Mouse (Mus musculus) cerebellum, postnatal 10 days (tissue): Measurements from ENCODE around the gene Gm9376.
A peak's percentile ranks its signal among the peaks of the same experiment; 100 is the strongest.

Experiments
- DNase-seq, 2 experiments: peaks; one replicate each; pipeline ENCODE4 v3.0.0; 2021; ENCODE audit warnings: mixed read lengths in 2 of 2

The Gm9376 gene

DNA sequence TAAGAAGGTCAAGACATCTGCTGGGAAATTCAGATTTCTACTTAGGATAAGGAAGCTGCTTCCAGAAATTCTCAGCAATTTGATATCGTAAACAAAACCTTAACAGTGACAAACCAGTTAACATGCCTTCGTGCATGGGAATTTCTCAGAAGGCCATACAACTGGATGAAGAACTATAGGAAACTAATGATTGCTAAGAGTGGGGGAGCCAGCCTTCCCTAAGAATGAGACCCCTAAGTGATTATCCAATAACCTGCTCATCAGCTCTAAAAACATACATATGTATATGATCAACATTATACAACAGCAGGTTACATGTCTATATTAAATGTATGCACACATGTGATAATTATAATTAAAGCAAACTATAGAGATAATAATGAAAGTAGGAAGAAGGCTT is at the start of gene Gm9376:
Gene Gm9376 (plus strand): TSS at position 301 of the 400 bp plus-strand sequence.
- no peak for DNase-seq

DNA sequence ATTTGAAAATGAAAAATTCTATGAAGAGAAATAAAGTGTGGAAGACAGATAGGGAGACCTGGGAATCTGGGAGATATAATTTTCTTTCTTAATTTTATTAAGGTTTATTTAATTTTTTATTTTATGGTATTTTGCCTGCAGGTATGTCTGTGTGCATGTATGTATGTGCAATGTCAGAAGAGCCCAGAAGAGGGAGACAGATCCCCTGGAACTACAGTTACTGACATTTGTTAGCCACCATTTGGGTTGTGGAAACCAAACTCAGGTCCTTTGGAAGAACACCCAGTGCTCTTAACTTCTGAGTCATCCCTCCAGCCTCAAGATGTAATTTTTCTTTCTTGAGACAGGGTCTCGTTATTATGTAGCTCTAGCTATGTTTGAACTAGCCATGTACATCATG is 45.9 kb upstream of the Gm9376 start:
- no peak for DNase-seq

DNA sequence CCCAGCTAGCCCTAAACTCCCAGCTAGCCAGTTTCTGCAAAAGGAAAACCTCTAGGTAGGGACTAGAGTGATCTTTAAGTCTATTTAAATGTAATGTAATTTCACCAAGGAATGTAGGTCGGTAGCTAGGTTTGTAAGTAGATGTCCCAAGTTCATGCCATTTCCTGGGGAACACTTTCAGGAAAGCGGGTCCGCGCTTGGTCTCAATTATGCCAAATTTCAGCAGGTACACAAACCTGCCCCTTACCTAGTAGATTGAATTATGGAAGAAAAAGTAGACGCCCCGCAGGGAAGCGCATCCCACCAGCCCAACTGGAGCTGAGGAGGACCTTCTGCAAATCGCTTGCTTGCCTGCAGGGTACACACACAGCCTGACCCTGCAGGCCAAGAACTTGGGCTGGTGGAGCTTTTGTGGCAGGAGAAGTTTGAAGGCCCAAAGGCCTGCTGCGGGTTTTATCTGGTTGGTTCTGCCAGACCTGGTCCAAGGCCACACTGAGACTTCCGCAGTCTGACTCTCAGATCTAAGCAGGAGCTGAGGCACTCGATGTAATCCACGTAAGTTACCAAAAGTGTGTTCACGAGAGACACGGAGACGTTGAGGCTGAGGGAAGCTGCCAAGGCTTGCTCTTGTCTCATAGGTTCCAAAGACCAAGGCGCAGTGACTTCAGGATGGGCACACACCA is 41.6 kb upstream of the Gm9376 start:
- DNase-seq = peak in 1 of 2 experiments; percentile 4

DNA sequence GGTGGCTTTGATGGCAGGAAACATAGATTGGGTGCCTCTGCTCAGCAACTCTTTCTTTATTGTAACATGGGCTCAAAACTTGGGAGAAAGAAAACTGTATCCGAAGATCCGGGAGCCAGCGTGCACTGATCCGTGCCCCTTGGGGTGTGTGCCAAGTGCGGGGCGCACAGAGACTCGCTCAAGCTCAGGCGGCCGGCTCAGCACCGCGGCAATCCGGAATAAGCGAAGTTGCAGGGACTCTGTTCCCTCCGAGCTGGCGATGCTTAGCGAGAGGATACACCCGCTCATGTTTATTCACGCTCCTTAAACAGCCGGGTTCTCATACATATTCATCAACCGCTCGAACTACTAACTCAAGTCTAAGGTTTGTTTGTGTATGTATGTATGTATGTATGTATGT is 40.8 kb upstream of the Gm9376 start:
- peak; percentile 37 to 57 for DNase-seq

DNA sequence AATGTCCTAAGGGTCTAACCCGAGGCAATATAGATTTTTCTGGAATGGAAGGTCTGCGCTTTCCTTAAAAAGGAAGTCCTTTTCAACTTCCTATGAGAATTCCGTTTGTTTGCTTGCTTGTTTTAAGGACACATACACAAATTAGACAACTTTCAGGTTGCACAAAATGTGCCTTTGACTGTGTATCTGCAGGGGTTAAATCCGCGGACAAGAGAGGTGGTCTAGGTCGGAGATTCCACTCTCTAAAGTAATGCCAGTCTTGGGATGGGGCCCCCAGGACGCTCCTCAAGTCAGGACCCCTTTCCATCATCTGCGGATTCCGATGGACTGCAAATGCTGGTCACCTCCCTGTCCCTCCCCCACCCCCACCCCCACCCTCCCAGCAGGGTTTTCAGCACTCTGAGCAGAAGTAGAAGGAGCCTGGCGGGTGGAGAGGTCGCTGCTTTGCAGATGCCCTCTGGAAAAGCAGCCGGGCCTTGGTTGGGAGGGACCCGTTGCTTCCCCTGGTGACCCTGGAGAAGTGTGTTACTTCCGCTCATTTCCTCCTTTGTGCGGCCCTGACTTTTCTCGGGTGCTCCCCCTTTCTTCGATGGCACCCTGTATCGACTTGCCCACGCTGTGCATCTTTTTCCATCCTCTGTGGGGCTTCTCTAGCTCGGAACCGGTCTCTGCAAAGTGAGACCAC is 40.1 kb upstream of the Gm9376 start:
- DNase-seq = peak in 1 of 2 experiments; percentile 11

DNA sequence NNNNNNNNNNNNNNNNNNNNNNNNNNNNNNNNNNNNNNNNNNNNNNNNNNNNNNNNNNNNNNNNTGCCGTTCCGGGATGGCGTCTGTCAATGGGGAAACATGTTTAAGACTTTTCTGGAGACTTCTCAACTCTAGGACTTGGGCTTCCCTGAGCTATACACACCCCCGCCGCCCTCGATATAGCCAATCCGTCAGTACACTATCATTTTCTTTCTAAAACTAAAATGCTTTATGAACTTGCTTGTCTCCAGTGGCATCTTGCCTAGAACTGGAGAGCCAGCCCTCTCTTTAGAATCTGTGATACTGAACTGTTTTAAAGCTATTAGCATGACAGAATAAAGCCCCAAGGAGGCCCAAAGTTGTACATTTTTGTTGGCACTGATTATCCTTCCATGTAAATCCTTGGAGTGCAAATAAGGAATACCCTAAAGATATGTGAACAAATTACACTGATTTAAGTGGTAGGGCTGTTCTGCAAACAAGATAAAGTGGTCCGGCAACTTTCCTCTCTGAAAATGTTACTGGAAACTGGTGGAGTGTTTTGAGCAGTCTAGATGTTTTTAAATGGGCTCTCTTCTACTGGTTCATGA is 34.3 kb upstream of the Gm9376 start:
- DNase-seq = peak in 1 of 2 experiments; percentile 35

DNA sequence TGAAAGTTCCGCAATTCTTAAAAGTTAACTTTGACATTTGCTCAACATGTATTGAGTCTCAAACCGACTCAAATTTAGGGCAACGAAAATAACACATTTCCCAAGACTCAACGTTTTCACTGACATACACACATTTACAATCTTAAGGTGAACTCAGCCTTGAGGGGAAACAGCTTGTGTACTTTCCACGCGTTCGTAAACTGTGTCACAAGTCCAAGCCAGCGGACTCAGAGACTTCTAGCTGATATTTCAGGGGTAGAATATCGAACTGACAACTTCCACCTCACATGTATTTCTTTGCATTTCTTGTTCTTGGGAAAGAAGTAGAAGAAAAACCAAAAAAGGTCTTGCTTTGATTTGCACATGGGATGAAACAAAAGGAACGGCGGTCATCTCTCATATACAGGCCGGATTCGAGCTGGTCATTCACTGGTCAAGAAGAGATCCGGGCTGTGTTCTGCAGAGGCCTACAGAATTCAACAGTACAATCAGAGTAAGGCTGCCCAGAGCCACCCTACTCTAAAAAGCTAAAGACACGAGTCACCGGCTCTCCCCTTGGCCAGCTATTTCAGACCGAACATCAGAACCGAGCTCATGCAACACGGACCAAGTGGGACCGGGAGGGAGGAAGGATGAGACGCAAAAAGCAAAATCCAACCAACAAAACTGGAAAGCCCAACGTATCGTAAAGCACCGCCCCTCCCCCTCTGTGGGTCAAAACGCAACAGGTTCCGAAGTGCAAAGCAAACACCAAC is 32.8 kb upstream of the Gm9376 start:
- DNase-seq = peak in 1 of 2 experiments; percentile 28

DNA sequence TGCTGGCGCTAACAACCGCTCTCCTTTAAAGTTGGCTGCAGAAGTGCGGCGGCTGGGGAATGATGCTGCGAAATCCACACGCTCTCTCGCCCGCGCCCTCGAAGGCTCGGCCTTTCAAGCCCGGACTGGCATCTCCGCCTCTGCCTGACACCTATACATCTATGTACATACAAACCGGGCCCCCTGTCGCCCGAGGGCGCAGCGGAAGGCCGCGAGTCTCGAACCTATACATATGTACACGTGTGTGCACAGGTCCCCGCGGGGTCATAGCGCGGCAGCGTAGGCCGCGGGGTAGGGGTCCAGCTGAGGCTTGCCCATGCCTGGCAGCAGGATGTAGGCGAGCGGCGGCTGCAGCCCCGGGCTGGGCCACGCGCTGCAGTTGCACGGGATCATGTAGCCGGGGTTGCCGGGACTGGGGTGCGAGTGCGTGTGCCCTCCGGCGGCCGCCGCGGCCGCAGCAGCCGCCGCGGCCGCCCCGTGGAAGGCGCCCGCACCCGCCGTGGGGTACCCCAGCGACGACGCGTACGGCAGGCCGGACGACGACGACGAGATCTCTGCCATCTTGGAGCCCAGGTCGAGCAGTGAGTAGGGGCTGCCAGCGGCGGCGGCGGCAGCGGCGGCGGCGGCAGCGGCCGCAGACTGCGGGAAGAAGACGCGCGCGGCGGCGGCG is 32.1 kb upstream of the Gm9376 start:
- peak; percentile 36 to 42 for DNase-seq

DNA sequence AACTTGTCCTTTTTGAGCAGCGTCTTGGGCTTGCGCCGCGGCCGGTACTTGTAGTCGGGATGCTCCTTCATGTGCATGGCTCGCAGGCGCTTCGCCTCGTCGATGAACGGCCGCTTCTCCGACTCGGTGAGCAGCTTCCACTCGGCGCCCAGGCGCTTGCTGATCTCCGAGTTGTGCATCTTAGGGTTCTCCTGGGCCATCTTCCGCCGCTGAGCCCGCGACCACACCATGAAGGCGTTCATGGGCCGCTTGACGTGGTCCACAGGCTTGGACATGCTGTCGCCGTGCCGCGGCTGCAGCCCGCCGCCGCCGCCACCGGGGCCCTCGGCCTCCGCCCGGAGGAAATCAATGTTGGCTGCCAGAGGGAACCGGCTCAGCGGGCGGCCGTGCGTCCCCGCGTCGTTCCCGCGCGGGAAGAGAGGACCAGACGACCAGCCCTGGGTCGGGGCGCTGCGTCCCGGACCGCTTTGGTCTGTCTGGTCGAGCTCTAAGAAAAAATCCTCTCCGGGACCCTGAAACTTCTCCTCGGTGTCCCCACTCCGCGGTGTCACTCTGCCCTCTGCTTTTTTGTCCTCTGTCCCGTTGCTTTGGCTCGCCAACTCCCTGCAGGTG is 31.3 kb upstream of the Gm9376 start:
- peak; percentile 38 to 57 for DNase-seq

DNA sequence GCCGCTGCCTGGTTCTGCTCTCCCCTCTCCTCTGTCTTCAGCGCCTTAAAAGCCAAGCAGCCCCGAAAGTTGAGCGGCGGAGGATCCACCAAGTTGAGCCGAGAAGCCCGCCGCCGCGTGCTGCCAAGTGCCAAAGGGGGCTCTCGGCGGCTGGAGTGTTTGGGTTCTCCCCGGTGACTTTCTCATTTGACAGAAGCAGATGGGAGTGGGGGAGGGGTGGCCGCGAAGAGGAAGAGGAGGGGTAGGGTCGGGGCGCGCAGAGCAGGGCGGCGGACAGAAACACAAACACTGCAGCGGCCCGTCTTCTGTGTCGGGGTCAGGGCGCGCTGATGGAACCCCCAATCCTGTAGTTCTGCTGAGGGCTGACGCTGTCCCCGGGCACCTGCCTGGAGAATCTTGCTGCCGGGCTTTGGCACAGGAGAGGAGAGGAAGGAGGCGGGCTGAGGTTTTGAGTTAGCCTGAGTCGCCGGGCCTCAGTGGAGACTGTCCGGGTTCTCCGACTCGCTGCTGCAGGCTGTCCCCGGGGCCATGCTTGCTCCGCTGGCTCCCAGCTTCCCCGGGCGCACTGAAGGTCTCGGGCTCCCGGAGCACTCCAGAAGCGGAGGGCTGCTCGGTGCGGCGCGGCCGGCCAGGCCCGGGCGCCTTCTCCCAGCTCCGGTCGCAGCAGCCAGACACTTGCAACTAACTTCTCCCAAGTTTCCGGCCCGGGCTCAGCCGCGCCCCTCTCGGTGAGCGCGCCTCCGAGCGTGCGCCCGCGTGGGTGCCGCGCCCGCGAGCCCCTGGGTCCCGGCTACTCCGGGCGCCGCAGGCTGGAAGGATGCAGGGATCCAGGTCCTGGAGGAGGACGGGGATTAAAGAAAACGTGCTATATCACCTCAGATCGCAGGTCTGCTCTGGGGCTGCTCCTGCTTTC is 30.5 kb upstream of the Gm9376 start:
- DNase-seq = peak; percentile 55 to 70

DNA sequence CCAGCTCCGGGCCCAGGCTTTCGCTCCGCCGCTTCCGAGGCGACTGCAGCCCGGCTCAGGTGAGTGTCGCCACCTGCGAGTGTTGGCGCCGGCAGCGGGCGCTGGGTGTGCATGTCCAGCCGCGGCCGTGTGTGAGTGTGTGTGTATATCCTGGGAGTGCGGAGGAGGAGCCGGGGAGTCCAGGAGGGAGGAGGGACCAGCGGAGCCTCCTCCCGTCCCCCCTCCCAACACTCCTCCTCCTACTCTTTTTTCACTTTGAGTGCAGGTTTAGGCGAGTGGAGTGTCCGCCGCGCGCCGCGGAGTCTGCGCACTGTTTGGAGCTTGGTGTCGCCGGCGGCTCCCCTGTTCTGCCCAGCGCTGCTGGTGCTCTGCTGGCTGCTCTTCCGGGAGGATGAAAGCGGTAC is 29.9 kb upstream of the Gm9376 start, which contains the start of gene Sox21:
Gene Sox21 (minus strand): TSS at position 145 of the 404 bp plus-strand sequence.
- peak; percentile 47 to 53 for DNase-seq

DNA sequence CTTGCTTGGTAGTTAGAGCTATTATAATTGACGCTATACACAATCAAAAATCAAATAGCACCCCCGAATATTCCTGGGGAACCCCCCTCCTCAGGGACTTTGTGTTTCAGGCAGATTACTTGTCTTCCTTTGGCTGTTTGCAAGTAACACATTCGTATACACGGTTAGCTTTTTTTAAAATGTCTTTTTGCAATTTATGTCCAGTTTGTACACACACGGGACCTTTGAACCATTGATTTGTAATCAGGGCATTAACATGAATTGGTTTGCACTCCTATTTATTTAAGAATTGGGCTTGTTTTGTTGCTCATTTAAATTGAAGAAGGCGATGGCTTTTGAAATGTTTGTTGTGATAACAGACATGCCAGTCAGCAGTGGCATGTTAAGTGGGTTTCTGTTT is 29.0 kb upstream of the Gm9376 start:
- peak in 1 of 2 experiments; percentile 12 for DNase-seq

DNA sequence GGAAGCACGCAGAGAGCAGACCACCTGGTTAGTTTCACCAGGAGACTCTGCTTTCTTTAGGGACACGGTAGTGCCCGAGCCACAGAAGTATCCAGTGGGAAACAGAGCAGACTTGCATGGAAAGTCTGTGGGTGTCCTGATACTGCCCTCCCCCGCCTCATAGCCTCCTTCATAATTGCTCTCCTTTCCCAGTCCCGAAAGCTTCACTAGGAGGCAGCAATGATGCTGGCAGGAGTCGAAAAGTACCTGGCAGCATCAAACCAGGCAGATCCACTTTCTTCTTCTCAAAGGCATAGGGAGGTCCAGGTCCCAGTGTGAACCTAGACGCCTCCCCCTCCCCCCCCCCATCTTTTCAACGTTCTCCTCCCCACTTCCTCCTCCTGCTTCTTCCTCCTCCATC is 27.4 kb upstream of the Gm9376 start:
- peak in 1 of 2 experiments; percentile 12 for DNase-seq

DNA sequence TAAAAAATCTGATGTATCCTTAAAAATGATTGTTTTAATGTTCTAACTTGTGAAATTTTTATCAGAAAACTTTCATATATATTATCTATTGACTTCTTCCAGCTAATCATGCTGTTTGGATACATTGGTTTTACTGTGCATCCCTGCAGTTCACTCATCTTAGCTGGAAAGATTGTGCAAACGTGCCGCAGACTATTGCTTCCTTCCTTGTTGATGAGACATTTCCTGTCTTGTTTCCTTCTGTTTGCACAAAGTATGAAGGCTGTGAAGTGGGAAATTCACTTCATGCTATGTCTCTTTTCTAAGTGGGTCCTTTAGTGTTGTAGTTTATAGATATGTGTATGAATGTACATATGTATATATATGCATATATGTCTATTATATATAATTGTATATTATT is 25.3 kb upstream of the Gm9376 start:
- DNase-seq = no peak

DNA sequence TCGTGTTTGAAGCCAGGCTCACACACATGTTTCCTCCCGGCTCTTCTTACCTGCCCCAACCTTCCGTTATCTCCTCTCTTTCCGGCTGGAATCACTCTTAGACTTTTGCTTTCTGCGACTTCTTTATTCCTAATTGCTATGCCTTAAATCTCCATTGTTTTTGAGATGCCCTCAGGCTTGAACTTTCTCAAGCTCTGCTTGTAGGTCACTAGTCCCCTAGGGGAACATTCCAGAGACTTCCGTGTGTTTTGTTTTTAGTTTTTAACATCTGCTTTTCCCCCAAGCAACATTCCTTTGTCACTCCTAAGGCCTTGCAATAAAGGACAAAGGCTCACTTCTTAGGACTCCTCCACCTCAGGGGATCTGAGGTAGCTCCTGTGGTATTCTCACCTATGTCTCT is 13.4 kb upstream of the Gm9376 start:
- no peak for DNase-seq

DNA sequence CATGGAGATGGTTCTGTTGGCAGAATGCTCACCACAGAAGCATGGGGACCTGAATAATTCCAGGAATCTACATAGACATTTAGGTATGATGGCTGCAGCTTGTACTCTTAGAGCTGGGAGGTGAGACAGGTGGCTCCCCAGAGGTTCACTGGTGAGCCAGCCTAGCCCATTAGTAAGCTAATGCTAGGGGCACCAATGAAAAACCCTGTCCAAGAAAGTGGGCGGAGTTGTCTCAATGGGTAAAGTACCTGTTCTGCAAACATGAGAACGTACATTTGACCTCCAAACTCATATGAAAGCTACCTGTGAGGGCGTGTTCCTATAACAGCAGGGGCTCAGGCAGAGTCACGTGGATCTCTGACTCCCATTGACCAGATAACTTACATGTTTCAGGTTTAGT is 2.1 kb downstream of the Gm9376 start:
- DNase-seq = no peak

DNA sequence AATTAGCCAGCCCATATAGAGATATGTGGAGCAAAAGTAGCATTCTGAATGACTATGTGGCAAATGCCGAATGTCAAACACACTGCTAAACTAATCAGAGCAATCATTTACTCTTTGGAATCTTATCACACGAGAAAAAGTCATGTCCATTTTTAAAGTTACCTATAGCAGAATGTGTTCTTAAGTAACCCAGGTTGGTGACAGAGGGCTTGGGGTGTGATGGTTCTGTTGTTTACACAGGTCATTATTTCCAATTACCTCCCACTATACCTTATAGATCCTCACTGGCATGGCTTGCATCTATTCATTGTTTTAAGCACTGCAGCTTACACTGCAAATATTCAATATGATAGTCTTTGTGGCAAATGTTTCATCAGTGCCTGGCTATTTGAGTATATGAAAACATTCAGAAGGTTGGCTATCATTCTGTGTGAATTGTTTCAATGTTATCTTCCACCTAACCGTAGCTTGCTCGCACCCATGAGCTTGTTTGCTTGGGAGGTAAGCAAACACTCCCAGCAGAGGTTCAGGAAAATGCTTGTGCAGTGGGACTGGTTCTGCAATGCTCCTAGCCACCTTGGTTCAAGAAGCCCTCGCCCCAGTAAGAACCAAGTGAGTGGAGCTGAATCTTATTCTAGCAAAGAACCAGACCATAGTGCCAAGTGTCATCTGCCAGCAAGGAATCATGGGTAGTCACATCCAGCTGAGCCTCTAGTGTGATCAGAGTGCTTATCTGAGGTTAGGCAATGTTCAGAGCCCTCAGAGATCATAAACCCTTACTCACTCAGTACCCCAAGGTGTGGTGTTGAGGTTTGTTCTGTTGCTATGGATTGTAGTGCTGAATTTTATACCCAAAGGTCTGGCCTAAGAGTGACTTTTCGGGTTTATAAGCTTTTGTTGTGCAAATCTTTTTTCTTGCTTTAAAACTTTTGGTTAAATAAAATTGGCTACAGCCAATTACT is 6.1 kb downstream of the Gm9376 start:
- no peak for DNase-seq

DNA sequence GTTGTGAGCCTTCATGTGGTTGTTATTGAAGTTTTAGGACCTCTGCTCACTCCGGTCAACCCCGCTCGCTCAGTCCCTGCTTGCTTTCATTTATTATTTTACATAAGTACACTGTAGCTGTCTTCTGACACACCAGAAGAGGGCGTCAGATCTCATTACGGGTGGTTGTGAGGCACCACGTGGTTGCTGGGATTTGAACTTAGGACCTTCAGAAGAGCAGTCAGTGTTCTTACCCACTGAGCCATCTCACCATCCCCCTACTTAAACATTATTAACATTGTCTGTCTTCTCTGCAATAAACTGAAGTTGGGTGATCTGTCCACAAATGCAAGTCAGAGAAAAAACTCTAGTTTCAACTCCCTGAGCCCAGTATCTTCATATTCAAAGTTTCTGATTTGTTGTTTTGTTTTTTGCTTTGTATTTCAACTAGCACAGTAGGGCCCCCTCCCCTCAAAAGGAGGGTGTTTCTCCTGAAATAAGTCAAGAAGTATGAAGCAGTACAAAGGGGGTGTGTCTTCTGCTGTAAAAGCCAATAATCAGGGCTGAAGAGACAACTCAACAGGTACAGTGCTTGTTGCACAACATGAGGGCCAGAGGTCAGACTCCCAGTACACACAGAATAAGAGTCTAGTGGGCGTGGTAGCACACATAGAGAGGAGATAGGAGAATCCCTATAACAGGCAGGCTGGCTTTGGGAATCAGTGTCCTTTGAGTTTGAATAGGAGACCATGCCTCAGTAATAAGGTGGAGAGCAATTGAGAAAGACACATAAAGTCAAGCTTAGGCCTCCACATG is 11.1 kb downstream of the Gm9376 start:
- DNase-seq = no peak

DNA sequence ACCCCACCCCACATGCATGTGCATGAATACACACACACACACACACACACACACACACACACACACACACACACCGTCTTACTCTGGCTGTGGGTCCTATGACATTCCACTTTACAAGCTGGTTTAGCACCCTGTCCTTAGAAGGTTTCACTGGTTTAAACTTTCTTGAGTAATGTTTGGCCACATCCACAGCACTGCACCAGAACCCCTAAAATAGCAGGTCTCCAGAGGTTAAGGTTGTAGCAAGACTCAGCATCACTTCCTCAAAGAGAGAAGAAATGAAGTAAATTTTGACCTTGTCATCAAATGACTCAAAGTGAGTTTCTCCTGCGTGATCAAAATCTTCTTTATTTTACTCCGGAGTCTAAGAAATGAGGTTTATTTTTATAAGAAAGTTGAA is 15.5 kb downstream of the Gm9376 start:
- no peak for DNase-seq
